8 mouse cellular contexts compared by ENCODE assay signal in the genomic region with DNA sequence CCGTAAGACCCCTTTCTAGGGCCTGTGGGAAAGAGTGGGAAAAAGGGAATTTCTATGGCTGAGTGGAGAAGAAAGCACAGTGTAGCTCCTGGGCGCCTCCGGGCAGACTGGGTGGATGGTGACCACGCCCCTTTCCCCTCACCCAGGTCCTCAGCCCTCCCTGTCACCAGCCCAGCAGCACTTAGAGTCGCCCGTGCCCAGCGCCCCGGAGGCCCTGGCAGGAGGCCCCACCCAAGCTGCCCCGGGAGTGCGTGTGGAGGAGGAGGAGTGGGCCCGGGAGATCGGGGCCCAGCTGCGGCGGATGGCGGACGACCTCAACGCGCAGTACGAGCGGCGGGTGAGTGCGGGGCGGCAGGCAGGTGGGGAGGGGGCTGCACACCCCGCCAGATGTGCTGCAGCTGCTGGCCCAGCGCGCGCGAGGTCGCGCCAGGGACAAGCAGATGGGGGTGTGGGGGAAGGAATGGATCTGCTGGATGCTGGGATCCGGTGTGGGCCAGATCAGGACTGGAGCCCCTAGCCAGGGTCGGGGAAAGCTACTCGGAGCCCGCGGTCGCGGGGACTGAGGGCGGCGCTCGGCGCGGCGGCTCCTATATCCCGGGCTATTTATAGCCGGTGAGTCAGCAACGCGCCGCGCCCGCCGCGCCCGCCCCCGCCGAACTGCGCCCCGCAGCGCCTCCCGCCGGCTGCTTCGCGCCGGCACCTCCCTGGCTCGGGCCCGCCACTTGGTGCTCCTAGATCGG. TPM values are rescaled to one million over a fixed set of nuclear protein-coding genes. Genes with fewer than 3 reads are reported as not detected.
DNase-seq lines count a peak whose midpoint lies in the region; ATAC-seq and TF ChIP-seq lines count a peak whose summit lies in the region.

No protein-coding gene starts in this region.

- H3K9ac ChIP-seq in heart, embryonic 13.5 days, result peak overlapping the region; percentile 94
- H3K9ac ChIP-seq in kidney, postnatal 0 days (ENCODE audit: low read depth, low read length), result peak overlapping the region; percentile 92
- H3K9ac ChIP-seq in liver, embryonic 15.5 days, result peak overlapping the region; percentile 97
- H3K9ac ChIP-seq in stomach, embryonic 16.5 days (ENCODE audit: low read length), result peak overlapping the region; percentile 95

- WGBS in heart, embryonic 13.5 days, result under 1% methylated on average over 66 of the region's 66 CpGs
- WGBS in kidney, postnatal 0 days, result under 1% methylated on average over 60 of the region's 66 CpGs
- whole genome bisulfite sequencing in liver, embryonic 15.5 days (ENCODE audit: insufficient replicate concordance), result under 1% methylated on average over 66 of the region's 66 CpGs
- under 1% methylated on average over 48 of the region's 66 CpGs for WGBS in stomach, embryonic 16.5 days

- H3K4me2 ChIP-seq in heart, embryonic 13.5 days, result peak overlapping the region; percentile 99
- H3K4me2 ChIP-seq in kidney, postnatal 0 days (ENCODE audit: low read length), result peak overlapping the region; percentile 99
- H3K4me2 ChIP-seq in liver, embryonic 15.5 days, result peak overlapping the region; percentile 100
- peak overlapping the region; percentile 100 for H3K4me2 ChIP-seq in stomach, embryonic 16.5 days (ENCODE audit: low read depth, low read length)

- peak; percentile 86; the same call in 1 of the 2 replicates for TF ChIP-seq POLR2A in brain, embryonic 14.5 days (IDR thresholded peaks at IDR 0.05; ENCODE audit: borderline replicate concordance, extremely low read depth, insufficient read depth, insufficient read length, poor library complexity, severe bottlenecking)

- H3K4me1 ChIP-seq in erythroblast, embryonic 14.5 days (ENCODE audit: control insufficient read depth), result peaks cover 72% of the 10 kb centered on the region
- peaks cover 51% of the 10 kb centered on the region for H3K4me1 ChIP-seq in heart, embryonic 13.5 days
- H3K4me1 ChIP-seq in kidney, postnatal 0 days (replicated peaks; ENCODE audit: insufficient read depth, low read length), result peaks cover 30% of the 10 kb centered on the region
- H3K4me1 ChIP-seq in liver, embryonic 15.5 days (replicated peaks), result peaks cover 69% of the 10 kb centered on the region
- H3K4me1 ChIP-seq in stomach, embryonic 16.5 days (ENCODE audit: control insufficient read depth, insufficient read depth, low read length), result peaks cover 35% of the 10 kb centered on the region

- peak overlapping the region; percentile 99 for H3K27ac ChIP-seq in heart, embryonic 13.5 days (replicated peaks)
- H3K27ac ChIP-seq in kidney, postnatal 0 days, result peak overlapping the region; percentile 98
- peak overlapping the region; percentile 97 for H3K27ac ChIP-seq in liver, embryonic 15.5 days (replicated peaks)
- peak overlapping the region; percentile 99 for H3K27ac ChIP-seq in stomach, embryonic 16.5 days (ENCODE audit: low read length)

- H3K27me3 ChIP-seq in erythroblast, embryonic 14.5 days (ENCODE audit: control insufficient read depth), result peaks cover 34% of the 10 kb centered on the region
- no peaks in the 10 kb centered on the region for H3K27me3 ChIP-seq in heart, embryonic 13.5 days (replicated peaks)
- H3K27me3 ChIP-seq in kidney, postnatal 0 days (ENCODE audit: insufficient read depth, low read length), result no peaks in the 10 kb centered on the region
- peaks cover 22% of the 10 kb centered on the region for H3K27me3 ChIP-seq in liver, embryonic 15.5 days
- no peaks in the 10 kb centered on the region for H3K27me3 ChIP-seq in stomach, embryonic 16.5 days (ENCODE audit: control insufficient read depth, insufficient read depth, low read length)

- peak; percentile 89 for DNase-seq in CD4-positive, CD25-positive, alpha-beta regulatory T cell, adult 2 months (ENCODE audit: low read depth, low spot score)
- peak; percentile 79 for DNase-seq in brain, embryonic 14.5 days (ENCODE audit: low read depth)
- peak; percentile 90 for DNase-seq in kidney, postnatal 0 days (ENCODE audit: low spot score)
- peak; percentile 84 for DNase-seq in neural tube, embryonic 10.5 days (ENCODE audit: extremely low spot score, low spot score)

- peak overlapping the region; percentile 89 for H3K4me3 ChIP-seq in erythroblast, embryonic 14.5 days (replicated peaks)
- H3K4me3 ChIP-seq in heart, embryonic 13.5 days, result peak overlapping the region; percentile 76
- H3K4me3 ChIP-seq in kidney, postnatal 0 days (replicated peaks; ENCODE audit: low read depth, low read length), result peak overlapping the region; percentile 80
- H3K4me3 ChIP-seq in liver, embryonic 15.5 days (replicated peaks), result peak overlapping the region; percentile 92
- H3K4me3 ChIP-seq in stomach, embryonic 16.5 days (replicated peaks; ENCODE audit: low read length), result peak overlapping the region; percentile 78

- TF ChIP-seq CTCF in brain, embryonic 14.5 days (IDR thresholded peaks at IDR 0.05; ENCODE audit: borderline replicate concordance, extremely low read depth, insufficient read depth, insufficient read length), result no peak
- TF ChIP-seq CTCF in kidney, postnatal 0 days (IDR thresholded peaks at IDR 0.05; ENCODE audit: low read depth), result peak; percentile 28

- H3K9me3 ChIP-seq in erythroblast, embryonic 14.5 days (ENCODE audit: control insufficient read depth, low read length), result no peaks in the 10 kb centered on the region; the same call in 1 of the 2 replicates
- H3K9me3 ChIP-seq in heart, embryonic 13.5 days, result no peaks in the 10 kb centered on the region
- no peaks in the 10 kb centered on the region for H3K9me3 ChIP-seq in kidney, postnatal 0 days (replicated peaks; ENCODE audit: low read length)
- H3K9me3 ChIP-seq in liver, embryonic 15.5 days (replicated peaks), result no peaks in the 10 kb centered on the region
- no peaks in the 10 kb centered on the region for H3K9me3 ChIP-seq in stomach, embryonic 16.5 days (replicated peaks; ENCODE audit: control insufficient read depth, low read length)

- ATAC-seq in heart, embryonic 13.5 days (ENCODE audit: extremely low read depth, insufficient number of reproducible peaks, low FRiP score, low TSS enrichment), result peak; percentile 55
- peak; percentile 62 for ATAC-seq in kidney, postnatal 0 days (replicated peaks; ENCODE audit: low FRiP score, low read depth)
- peak; percentile 66 for ATAC-seq in liver, embryonic 15.5 days (ENCODE audit: insufficient read depth)
- ATAC-seq in stomach, embryonic 16.5 days (ENCODE audit: insufficient read depth, low FRiP score), result peak; percentile 78

- peaks cover 35% of the 10 kb centered on the region for H3K36me3 ChIP-seq in erythroblast, embryonic 14.5 days (ENCODE audit: control insufficient read depth)
- peaks cover 21% of the 10 kb centered on the region for H3K36me3 ChIP-seq in heart, embryonic 13.5 days
- 0 out of 2 replicates have a peak, but pooled peaks cover 6% of the 10 kb centered on the region for H3K36me3 ChIP-seq in kidney, postnatal 0 days (ENCODE audit: insufficient read depth, low read length)
- peaks cover 24% of the 10 kb centered on the region for H3K36me3 ChIP-seq in liver, embryonic 15.5 days (replicated peaks)
- no peaks in the 10 kb centered on the region for H3K36me3 ChIP-seq in stomach, embryonic 16.5 days (ENCODE audit: control insufficient read depth, insufficient read depth, low read length)

RNA-seq across cellular contexts. Expression of gene Bbc3, which starts 5.5 kb away (rescaled TPM):
- 26.6 and 27.4 TPM in 2 replicates for polyA plus RNA-seq in brain, embryonic 14.5 days (2012; rRNA removed)
- 63.0 and 92.9 TPM in 2 replicates for polyA plus RNA-seq in erythroblast, embryonic 14.5 days (2012)
- polyA plus RNA-seq in heart, embryonic 13.5 days (2015; fragmentation: Nextera tagmentation; extraction: Ambion mirVana), result 8.2 and 8.8 TPM in 2 replicates
- polyA plus RNA-seq in kidney, postnatal 0 days (2015; fragmentation: Nextera tagmentation; extraction: Ambion mirVana), result 12.4 and 13.1 TPM in 2 replicates
- 4.1 and 5.9 TPM in 2 replicates for polyA plus RNA-seq in liver, embryonic 15.5 days (2015; fragmentation: Nextera tagmentation; extraction: Ambion mirVana)
- 3.7 and 4.1 TPM in 2 replicates for polyA plus RNA-seq in stomach, embryonic 16.5 days (2015; fragmentation: Nextera tagmentation; extraction: Ambion mirVana)

RNA-seq across cellular contexts. Expression of gene Ccdc9, which starts 27.1 kb away (rescaled TPM):
- 42.5 and 63.9 TPM in 2 replicates for polyA plus RNA-seq in brain, embryonic 14.5 days (2012; rRNA removed)
- 6.3 and 7.0 TPM in 2 replicates for polyA plus RNA-seq in erythroblast, embryonic 14.5 days (2012)
- polyA plus RNA-seq in heart, embryonic 13.5 days (2015; fragmentation: Nextera tagmentation; extraction: Ambion mirVana), result 14.3 and 16.5 TPM in 2 replicates
- polyA plus RNA-seq in kidney, postnatal 0 days (2015; fragmentation: Nextera tagmentation; extraction: Ambion mirVana), result 14.2 and 17.1 TPM in 2 replicates
- 10.3 and 12.3 TPM in 2 replicates for polyA plus RNA-seq in liver, embryonic 15.5 days (2015; fragmentation: Nextera tagmentation; extraction: Ambion mirVana)
- 16.7 and 18.8 TPM in 2 replicates for polyA plus RNA-seq in stomach, embryonic 16.5 days (2015; fragmentation: Nextera tagmentation; extraction: Ambion mirVana)

RNA-seq across cellular contexts. Expression of gene Inafm1, which starts 40.2 kb away (rescaled TPM):
- polyA plus RNA-seq in brain, embryonic 14.5 days (2012; rRNA removed), result 50.1 and 52.9 TPM in 2 replicates
- polyA plus RNA-seq in erythroblast, embryonic 14.5 days (2012), result 7.8 and 7.9 TPM in 2 replicates
- polyA plus RNA-seq in heart, embryonic 13.5 days (2015; fragmentation: Nextera tagmentation; extraction: Ambion mirVana), result 10.7 TPM in 2 replicates
- polyA plus RNA-seq in kidney, postnatal 0 days (2015; fragmentation: Nextera tagmentation; extraction: Ambion mirVana), result 28.2 and 32.0 TPM in 2 replicates
- 4.4 and 5.4 TPM in 2 replicates for polyA plus RNA-seq in liver, embryonic 15.5 days (2015; fragmentation: Nextera tagmentation; extraction: Ambion mirVana)
- polyA plus RNA-seq in stomach, embryonic 16.5 days (2015; fragmentation: Nextera tagmentation; extraction: Ambion mirVana), result 11.8 and 12.8 TPM in 2 replicates

RNA-seq across cellular contexts. Expression of gene C5ar1, which starts 54.3 kb away (rescaled TPM):
- 1.1 and 1.4 TPM in 2 replicates for polyA plus RNA-seq in brain, embryonic 14.5 days (2012; rRNA removed)
- polyA plus RNA-seq in erythroblast, embryonic 14.5 days (2012), result 0.02 TPM in 1 of 2 replicates, not detected in the other
- 1.5 and 2.2 TPM in 2 replicates for polyA plus RNA-seq in heart, embryonic 13.5 days (2015; fragmentation: Nextera tagmentation; extraction: Ambion mirVana)
- 3.1 and 3.4 TPM in 2 replicates for polyA plus RNA-seq in kidney, postnatal 0 days (2015; fragmentation: Nextera tagmentation; extraction: Ambion mirVana)
- 3.5 and 3.6 TPM in 2 replicates for polyA plus RNA-seq in liver, embryonic 15.5 days (2015; fragmentation: Nextera tagmentation; extraction: Ambion mirVana)
- 4.6 and 4.8 TPM in 2 replicates for polyA plus RNA-seq in stomach, embryonic 16.5 days (2015; fragmentation: Nextera tagmentation; extraction: Ambion mirVana)

Comparison
In these comparisons a context has a peak if more than half of its experiments do, and no peak if none do; other contexts are left out.
1. Peak in every context shown above with its lines: DNase-seq, ATAC-seq, H3K4me3 ChIP-seq and H3K27ac ChIP-seq.